Mouse (Mus musculus) gastrocnemius, adult 2 months (tissue): ENCODE measurements around the gene Cpeb2. TPM values are rescaled to one million over a fixed set of nuclear protein-coding genes. Genes with fewer than 3 reads are reported as not detected.

ENCODE experiments used
- DNase-seq: peaks from one replicate; pipeline ENCODE4 v3.0.0; 2022
- H3K27ac ChIP-seq: fragments of 200-600 bp; 2 replicates; pipeline ENCODE4 v1.8.1; 2022; ENCODE audit warnings: mild to moderate bottlenecking
- H3K4me3 ChIP-seq: fragments of 200-600 bp; 2 replicates; pipeline ENCODE4 v1.8.1; 2022; ENCODE audit warnings: mild to moderate bottlenecking, moderate library complexity
- CTCF ChIP-seq: fragments of 200-600 bp; IDR thresholded peaks from 2 replicates; pipeline ENCODE4 v1.8.1; 2022; ENCODE audit warnings: antibody characterized with exemption, mild to moderate bottlenecking, moderate library complexity
- intact Hi-C: fragments of 180-260 bp; cut with DNase I; formaldehyde crosslinking; loops from one replicate; pipeline ENCODE4 v1.15.1; 2025
- total RNA-seq, 2 experiments: library from RNA; stranded (reverse); gene quantifications; 2 replicates each; pipeline ENCODE4 v1.2.3; 2021

Gene Cpeb2
- total RNA-seq, 2 experiments from 2014 or later, result 16.2 to 21.7 TPM

DNA sequence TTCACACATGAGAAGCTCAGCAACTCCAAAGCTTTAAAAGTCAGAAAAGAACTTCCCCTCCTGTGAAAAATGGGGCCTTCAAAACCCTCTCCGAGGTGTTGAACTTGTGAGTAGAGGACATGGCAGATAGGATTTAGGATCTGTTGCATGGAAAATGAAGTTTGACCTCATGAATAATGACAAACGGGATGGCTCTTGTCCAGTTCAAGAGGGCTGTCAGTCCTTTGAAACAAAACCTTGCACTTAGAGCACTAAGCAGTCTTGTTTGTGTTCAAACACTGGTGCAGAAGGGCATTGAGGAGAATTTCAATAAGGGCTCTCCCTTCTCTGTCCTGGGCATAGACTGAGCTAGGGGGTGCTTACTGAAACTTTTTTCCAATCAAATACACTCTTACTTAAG lies 1.9 kb upstream of the Cpeb2 start:
- Histone ChIP-seq H3K4me3 (no peak overlapping the region), H3K27ac (no peak overlapping the region)
- intact Hi-C loops, result loop anchor here (5.0 to 10.0 kb wide), 2 partner anchors 206 to 244 kb away; no protein-coding TSS in a partner anchor
- no peak for DNase-seq
- TF ChIP-seq CTCF, result no peak

DNA sequence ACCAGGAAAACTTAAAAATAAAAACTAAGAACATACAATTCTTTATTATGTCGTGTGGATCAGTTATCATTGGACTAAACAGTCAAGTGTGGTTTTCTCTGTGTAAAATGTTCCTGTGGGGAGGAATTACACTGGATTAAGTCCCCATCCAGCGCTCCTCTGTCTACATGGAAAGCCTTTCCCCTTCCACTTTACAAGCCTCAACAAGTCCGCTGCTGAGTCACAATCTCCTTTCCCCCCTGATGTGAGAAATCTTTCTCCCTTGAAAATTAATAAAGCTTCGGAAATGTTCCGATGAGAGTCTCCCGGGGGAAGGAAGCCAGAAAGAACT lies 856 bp upstream of the Cpeb2 start:
- H3K4me3 ChIP-seq, result peak overlapping the region; percentile 91
- no peak for TF ChIP-seq CTCF
- intact Hi-C loops, result loop anchor here (2.0 to 10.0 kb wide), 3 partner anchors 123 to 245 kb away; no protein-coding TSS in a partner anchor
- peak overlapping the region; percentile 97 for H3K27ac ChIP-seq
- DNase-seq, result no peak

DNA sequence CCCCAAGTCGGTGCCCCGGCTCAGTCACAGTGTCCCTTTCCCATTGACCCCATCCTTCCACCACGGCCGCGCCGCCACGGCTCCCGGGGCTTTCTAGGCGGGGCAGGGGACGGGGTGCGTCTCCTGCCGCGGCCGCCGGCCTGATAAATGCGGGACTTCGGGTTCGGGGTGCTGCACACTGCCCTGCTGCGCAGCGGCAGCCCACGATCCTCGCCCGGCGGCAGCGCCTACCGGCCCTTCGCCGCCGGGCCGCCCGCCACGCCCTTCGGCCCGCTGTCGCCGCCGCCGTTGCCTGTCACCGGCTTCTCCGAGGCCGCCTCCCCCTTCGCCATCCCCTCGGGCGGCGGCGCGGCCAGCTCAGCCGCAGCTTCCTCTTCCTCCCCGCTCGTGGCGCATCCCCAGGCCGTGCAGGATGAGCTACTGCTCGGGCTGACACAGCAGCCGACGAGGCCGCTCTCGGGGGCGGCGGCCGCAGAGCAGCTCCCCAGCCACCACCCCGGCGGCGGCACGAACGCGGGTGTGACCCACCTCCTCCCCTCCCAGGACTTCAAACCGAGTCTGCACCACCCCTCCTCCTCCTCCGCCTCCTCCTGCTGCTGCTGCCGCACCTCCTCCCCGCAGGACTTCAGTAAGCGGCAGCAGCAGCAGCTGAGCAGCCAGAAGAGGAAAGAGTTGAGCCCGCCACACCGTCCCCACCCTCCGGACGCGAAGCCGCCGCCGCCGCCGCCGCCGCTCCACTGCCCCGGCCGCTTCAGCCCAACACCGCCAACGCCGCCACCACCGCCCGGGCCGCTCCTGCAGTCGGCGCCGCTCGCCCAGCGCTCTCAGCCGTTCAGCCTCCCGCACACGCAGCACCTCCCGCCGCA lies 579 bp downstream of the Cpeb2 start:
- Histone ChIP-seq H3K4me3 (peak overlapping the region; percentile 91), H3K27ac (peak overlapping the region; percentile 97)
- peak; percentile 88 for DNase-seq
- TF ChIP-seq CTCF, result no peak
- intact Hi-C loops, result loop anchor here (2.0 to 10.0 kb wide), 3 partner anchors 121 to 246 kb away; no protein-coding TSS in a partner anchor

DNA sequence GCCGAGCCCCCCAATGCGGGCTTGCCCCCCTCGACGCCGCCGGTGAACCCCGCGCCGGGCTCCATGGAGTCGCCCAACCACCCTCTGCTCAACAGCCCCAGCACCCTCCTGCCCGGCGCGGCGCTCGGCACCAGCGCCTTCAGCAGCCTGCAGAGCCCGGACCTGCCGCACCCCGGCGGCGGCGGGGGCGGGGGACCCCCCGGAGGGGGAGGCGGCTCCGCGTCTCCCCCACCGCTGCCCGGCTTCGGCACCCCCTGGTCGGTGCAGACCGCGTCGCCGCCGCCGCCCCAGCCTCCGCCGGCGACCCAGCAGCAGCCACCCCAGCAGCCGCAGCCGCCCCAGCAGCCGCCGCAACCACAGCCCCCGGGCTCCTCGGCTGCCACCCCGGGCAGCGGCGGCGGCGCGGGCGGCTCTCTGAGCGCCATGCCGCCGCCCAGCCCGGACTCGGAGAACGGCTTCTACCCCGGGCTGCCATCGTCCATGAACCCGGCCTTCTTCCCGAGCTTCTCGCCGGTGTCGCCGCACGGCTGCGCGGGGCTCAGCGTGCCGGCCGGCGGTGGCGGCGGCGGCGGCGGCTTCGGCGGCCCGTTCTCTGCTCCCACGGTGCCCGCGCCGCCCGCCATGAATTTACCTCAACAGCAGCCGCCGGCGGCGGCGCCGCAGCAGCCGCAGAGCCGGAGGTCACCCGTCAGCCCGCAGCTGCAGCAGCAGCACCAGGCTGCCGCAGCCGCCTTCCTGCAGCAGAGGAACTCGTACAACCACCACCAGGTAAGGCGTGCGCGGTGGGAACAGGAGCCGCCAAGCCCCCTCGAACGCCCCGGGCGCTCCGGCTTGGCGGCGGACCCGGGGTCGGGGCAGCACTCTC lies 1.6 kb downstream of the Cpeb2 start:
- H3K27ac ChIP-seq, result peak overlapping the region; percentile 97
- intact Hi-C loops, result loop anchor here (5.0 to 10.0 kb wide), 3 partner anchors 210 to 808 kb away; no protein-coding TSS in a partner anchor
- no peak for TF ChIP-seq CTCF
- peak overlapping the region; percentile 91 for H3K4me3 ChIP-seq
- peak; percentile 73 for DNase-seq

DNA sequence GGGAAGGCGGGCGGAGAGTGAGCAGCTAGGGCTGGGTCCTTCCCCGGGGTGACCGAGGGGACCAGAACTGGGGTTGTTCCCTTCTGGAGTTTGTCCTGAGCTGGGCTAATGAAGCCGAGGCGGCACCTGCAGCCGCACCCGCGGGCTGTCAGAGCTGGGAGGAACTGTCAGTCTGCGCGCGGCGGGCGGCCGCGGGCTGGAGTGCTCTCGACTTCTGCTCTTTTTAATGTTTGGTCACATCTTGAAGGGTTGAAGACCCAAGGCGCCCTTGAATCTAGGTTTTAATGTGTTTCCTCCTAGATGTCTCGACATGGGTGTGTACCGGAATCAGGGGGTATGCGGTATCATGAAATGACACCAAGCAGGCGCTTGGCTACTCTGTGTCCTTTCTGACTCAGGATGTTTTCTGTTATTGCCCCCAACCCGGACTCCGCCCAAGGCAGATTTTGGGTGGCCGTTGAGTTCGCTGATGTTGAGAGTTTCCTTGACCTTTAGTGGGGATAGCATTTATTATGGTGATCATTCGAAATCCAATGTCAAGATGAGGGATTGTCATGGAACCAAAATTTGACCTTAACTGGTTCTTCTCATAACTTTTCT lies 2.3 kb downstream of the Cpeb2 start:
- peak overlapping the region; percentile 97 for H3K27ac ChIP-seq
- intact Hi-C loops, result loop anchor here (5.0 to 10.0 kb wide), 2 partner anchors 210 to 807 kb away; no protein-coding TSS in a partner anchor

DNA sequence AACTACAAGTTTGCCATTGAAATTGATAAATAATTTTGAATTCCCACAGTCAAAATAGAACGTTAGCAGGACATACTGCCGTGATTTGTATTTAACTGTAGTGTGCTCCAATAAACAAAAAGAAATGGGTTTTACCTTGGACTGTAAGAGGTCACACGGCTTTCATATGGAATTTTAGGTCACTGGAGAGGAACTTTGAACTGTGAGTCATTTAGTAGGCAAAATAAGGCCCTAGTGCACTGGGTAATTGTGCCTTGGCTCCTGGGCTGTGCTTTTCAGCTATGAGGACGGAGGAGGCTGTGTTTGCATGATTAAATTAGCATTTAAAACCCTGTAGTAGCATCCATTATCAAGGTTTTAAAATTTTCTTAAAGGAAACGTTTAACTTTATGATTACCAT lies 3.0 kb downstream of the Cpeb2 start:
- peak overlapping the region; percentile 97; the same call in 1 of the 2 replicates for H3K27ac ChIP-seq
- TF ChIP-seq CTCF, result no peak
- intact Hi-C loops, result loop anchor here (5.0 to 10.0 kb wide), 2 partner anchors 211 to 806 kb away; no protein-coding TSS in a partner anchor
- no peak for DNase-seq
- H3K4me3 ChIP-seq, result peak overlapping the region; percentile 91

More for the DNA sequence above, 2.3 kb downstream of the Cpeb2 start:
- peak; percentile 53 for DNase-seq
- peak overlapping the region; percentile 91 for H3K4me3 ChIP-seq
- TF ChIP-seq CTCF, result no peak

DNA sequence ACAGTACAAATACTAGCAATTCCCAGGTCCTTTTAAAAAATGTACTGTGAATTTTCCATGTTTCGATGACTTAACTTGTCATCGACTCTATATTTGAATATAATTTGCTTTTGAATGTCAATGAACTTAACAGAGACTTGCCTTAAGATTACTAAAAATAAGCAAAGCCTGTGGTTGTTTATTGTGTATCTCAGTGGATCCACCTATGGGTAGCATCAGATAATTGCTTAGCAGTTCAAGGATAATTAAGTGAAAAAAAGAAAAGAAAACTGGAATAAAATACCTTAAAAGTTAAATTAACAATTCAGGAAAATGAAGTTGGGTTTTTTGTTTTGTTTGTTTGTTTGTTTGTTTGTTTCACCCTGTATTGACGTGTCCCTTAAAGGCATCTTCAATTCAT lies 3.5 kb downstream of the Cpeb2 start:
- DNase-seq, result no peak
- H3K27ac ChIP-seq, result peak overlapping the region; percentile 97; the same call in 1 of the 2 replicates
- H3K4me3 ChIP-seq, result peak overlapping the region; percentile 91
- intact Hi-C loops, result loop anchor here (5.0 to 10.0 kb wide), 2 partner anchors 212 to 806 kb away; no protein-coding TSS in a partner anchor
- peak; percentile 54 for TF ChIP-seq CTCF

DNA sequence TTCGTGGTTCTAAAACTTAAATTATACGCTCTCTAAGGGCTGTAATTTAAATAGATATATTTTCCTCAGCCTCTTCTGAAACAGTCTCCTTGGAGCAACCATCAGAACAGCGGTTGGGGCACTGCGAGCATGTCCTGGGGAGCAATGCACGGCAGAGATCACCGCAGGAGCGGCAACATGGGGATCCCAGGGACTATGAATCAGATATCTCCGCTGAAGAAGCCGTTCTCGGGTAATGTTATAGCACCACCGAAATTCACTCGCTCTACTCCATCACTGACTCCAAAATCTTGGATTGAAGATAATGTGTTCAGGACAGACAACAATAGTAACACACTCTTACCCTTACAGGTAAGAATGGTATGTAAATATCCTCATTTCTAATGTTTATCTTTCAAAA lies 4.3 kb downstream of the Cpeb2 start:
- Histone ChIP-seq H3K27ac (no peak overlapping the region), H3K4me3 (no peak overlapping the region)
- DNase-seq, result no peak
- TF ChIP-seq CTCF, result no peak
- intact Hi-C loops, result loop anchor here (5.0 to 10.0 kb wide), 2 partner anchors 212 to 805 kb away; no protein-coding TSS in a partner anchor

DNA sequence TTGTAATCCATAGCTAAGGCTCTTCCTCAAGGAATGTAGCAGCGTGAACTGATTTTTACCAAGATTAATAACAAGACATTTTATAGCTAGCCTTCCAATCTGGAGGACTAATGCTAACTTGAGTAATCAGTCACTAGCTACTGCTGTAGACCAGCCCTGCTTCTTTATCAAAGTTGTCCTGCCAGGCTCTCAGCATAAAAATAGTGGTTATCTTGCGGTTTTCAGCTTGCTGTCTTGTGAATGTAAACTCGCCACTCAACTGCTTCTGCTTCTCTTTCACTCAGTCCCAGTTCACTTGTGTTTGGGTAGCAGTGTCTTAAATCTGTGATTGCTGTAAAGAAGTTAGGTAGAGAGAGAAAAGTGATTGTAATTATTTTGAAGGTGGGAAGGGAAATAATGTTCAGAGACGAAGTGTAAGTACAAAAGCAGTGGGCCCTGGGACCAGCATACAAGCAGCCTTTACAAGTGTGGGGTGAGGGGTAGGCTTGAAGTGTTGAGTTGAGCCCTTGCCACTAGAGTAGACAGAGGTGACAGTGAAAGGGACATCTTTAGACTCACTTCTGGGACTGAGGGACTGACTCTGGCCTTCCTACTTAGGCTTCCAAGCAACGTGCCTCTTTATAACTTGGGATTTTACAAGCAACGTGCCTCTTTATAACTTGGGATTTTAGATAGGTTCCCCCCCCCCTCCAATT lies 6.3 kb downstream of the Cpeb2 start:
- intact Hi-C loops, result loop anchor here (5.0 to 10.0 kb wide), 2 partner anchors 214 to 803 kb away; no protein-coding TSS in a partner anchor
- Histone ChIP-seq H3K4me3 (no peak overlapping the region), H3K27ac (no peak overlapping the region)
- TF ChIP-seq CTCF, result no peak
- no peak for DNase-seq

DNA sequence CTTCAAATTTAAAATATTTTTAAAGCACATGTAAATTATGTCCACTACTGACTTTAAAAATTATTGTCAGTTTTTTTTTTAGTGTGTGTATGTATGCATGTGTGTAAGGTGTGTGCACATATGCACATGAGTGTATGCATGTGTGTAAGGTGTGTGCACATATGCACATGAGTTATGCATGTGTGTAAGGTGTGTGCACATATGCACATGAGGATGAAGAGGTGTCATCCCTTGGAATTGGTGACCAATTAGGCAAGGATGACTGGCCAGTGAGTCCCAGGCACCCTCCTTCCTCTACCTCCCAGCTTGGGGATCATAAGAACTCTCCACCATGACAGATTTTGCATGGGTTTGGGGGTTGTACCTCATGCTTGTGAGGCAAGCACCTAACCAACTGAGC lies 7.8 kb downstream of the Cpeb2 start:
- Histone ChIP-seq H3K27ac (no peak overlapping the region), H3K4me3 (no peak overlapping the region)
- TF ChIP-seq CTCF, result no peak
- intact Hi-C loops, result no loop called here
- no peak for DNase-seq

DNA sequence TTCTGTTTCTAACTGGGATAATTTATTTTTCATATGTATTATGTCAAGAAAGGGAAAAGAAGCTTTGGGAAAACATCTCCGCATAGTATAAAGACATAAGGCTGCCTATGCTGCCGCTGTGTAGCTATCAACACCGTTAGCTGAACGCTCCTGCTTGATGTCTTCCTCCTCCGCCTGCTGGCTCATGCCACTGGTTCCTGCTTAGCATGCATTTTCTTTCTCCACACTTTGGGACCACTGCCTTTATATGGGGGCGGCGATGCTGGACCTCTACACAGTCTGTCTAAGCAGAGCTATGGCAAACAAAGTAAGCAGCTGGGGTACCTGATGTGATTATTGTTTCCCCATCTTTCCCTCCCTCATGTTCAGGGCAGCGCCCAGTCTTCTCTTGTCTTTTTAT lies 13.3 kb downstream of the Cpeb2 start:
- no peak for DNase-seq
- no peak for TF ChIP-seq CTCF
- intact Hi-C loops, result no loop called here
- no peak overlapping the region for H3K27ac ChIP-seq
- H3K4me3 ChIP-seq, result no peak overlapping the region
